Mouse (Mus musculus) left cerebral cortex, adult 18-20 months (tissue): ENCODE results near the gene Pnpla3. TPM values are rescaled to one million over a fixed set of nuclear protein-coding genes. Genes with fewer than 3 reads are reported as not detected.

Experiments used
- DNase-seq, 2 experiments: peaks; one replicate each; pipeline ENCODE4 v3.0.0; 2021 to 2022; ENCODE audit warnings: low spot score in 2 of 2, mixed read lengths in 1 of 2
- microRNA-seq, 2 experiments: library from miRNA; unstranded; fragments of <30 nt; microRNA quantifications; one replicate each; pipeline ENCODE4 v1.2.0; 2021
- total RNA-seq, 2 experiments: library from RNA; stranded (reverse); gene quantifications; 2 replicates each; pipeline ENCODE4 v1.2.3; 2021

The Pnpla3 gene
- total RNA-seq, 2 experiments from 2014 or later = 7.9 to 13.6 TPM

DNA sequence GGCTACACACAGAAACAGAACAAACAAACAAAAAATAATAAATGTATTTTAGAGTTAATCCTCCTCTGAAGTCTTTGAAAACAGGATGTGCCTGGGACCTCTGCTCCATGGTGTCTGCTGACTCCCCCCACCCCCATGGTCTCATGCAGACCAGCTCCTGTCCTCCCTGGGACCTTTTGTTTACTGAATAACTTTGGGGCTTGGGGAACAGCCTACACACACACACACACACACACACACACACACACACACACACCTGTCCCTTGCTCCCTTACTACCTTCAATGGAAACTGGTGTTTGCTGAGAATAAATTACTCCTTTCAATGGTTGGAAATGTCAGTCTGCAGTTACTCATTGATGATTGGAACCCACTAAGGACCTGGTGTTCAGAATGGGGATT, 48.4 kb downstream of the Pnpla3 start:
- no peak for DNase-seq

DNA sequence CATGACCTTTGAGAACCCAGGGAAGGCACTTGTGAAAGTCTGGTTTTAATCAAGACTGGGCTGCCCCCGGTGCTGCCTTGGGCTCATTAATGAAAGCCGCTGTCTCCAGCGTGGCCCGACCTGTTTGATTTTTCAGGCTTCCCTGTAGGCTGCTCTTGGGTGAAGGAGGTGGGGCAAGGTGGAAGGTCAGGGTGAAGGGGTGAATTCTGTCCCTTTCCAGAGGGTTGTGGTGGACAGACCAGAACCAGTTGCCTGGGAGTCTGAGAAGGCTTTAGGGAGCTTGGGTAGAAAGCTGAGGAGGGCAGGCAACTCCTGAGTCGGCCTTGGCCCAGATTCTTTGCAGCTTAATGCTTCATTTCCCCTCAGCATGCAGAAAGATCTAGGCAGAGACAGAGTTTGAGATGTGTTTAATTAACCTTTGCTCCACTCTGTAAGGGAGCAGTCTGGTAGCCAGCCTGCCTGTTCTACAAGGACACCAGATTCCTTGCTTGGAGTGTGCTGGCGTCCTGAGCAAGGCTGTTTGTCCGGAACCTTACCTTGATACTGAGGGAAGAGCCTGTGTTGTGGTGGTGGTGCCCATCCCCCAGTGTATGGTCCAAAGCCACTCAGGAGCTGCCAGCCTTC, 48.9 kb downstream of the Pnpla3 start:
- DNase-seq = no peak

DNA sequence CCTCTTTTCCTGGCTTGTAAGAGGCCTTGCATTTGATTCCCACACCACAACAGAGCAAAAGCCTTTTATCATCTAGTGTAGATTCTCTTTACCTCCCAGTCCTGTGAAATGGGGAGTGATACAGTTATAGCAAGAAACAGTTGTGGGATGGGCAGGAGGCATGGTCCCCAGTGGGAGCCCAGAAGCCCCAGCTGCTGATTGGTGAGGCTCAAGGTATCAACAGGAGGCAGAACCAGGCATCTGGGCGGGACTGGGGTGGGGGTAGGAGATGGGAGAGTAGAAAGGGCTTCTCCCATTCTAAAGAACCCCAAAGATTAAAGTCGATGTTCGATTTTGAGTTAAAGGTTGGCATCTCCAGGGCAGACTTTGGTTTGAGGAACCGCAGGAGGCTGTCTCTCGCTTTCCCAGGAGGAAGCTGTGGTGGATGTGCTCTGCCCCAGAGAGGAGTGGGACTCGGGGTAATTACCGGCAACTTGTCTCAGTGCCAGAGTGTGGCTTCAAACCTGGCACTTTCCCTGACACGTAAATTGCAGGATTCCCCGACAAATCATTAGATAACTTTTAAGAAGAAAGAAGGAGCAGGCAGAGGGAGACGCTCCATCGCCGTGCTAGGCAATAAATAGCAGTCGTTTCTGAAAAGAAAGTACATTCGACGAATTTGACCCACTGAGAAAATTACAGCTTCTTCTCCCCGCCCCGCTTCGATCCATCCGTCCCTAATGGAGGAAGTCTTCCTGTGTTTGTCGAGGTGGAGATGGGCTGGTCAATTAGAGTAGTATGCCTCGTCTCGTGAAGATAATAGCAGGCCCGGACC, 50.5 kb downstream of the Pnpla3 start:
- no peak for DNase-seq

DNA sequence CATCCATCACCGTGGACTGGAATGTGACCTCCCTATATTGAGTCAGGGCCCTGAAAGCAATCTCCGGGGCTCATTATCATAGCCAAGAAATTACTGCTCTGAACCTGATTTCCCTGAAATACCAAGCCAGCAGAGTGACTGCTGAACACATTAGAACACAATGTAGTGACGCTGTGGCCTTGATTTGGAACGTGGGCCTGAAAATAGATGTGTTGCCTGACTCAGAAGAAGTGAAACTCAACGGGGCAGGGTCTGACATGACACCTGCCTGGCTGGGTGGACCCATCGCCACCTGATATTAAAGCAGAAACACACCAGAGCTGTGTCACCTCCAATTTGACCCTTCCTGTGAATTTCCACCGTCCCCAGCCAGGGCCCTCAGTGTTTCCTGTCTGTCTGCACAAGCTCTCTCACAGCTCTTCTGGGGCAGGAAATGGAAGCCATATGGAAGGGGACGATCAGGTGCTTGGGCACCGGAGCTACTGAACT, 51.2 kb downstream of the Pnpla3 start:
- no peak for DNase-seq

DNA sequence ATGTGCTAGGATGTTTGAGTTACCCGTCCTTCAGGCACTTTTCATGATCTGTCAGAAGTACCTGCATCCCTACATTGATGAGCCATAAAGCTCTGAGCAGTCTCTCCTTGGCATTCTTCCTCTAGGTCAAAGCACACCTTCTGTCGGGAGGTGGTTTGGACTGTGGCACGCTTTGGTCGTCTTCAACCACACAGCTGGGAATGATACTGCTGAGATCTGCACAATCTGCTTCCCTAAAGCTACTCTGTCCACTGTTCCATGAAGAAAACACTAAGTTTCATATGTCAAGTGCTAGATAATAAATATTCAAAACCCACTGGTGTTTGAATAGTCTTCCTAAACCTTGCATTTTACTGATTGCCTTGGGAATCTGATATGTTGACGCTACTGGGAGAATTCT, 53.9 kb downstream of the Pnpla3 start:
- DNase-seq = no peak

DNA sequence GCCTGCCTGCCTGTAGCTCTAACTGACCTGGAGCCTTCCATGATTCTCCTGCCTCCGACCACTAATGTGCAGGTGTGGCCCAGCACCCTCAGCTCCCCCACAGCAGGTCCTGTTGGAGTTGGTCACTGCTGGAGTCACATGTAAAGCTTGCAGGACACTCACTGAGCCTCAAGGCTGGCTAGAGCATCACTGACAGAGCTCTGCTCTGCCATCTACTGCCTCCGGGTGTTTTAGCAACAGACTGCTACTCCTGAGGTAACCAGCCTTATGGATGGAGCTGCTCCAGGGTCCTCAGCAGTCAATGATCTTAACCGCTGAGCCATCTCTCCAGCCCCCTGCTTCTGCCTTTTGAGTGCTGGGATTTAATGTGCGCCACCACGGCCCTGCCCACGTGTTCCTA, 55.8 kb downstream of the Pnpla3 start:
- DNase-seq = peak in 1 of 2 experiments; percentile 42

DNA sequence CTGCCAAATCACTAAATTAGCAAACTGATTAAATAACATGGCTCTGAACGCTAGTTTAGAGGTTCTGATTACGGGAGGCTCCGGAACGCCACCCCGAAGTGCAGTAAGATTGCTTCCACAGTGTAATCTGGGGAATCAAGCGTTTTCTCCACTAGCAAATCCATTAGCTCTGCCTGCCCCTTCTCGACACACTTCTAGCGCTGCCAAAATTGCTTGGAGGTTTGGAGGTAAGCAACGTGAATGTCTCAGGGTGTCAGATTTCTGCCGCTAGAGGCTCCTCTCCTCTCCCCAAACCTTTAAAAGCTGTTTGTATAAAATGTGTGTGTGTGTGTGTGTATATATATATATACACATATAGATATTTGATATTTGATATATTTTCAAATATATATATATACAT, 57.1 kb downstream of the Pnpla3 start:
- no peak for DNase-seq

DNA sequence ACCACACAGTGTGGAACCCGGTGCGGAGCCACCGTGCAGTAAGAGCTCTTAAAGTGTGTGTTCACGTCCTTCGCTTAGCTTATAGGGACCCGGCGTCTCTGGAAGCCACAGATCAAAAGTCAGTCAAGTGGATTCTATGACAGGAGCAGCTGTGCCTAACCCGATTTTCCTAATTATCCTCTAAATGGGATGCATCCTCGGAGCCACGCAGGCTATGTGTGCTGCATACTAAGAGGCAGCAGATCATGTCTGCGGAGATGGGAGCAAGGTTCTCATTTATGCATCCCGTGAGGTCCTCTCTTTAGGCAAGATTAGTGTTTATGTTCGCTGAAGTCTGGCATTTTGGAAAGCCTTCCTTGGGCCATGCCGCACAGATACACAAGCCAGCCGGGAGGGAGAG, 59.3 kb downstream of the Pnpla3 start:
- no peak for DNase-seq

DNA sequence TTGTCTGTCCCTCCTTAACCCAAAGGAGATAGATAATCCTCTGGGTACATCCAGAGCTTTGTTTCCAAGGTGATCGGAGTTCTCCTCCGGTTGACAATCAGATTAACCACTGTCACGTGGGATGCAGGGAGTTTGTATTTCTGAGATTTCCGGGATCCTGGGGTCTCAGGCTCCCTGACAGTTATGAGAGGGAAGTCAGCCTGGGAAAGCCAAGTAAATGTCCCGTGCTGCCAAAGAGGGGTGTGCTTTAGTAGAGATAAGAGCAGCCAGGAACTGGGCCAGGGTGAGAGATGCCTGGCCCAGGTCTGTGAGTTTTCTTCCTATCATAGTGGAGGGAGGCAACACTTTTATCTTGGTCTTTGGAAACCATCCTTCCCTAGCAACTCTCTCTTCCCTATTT, 63.0 kb downstream of the Pnpla3 start:
- DNase-seq = no peak

DNA sequence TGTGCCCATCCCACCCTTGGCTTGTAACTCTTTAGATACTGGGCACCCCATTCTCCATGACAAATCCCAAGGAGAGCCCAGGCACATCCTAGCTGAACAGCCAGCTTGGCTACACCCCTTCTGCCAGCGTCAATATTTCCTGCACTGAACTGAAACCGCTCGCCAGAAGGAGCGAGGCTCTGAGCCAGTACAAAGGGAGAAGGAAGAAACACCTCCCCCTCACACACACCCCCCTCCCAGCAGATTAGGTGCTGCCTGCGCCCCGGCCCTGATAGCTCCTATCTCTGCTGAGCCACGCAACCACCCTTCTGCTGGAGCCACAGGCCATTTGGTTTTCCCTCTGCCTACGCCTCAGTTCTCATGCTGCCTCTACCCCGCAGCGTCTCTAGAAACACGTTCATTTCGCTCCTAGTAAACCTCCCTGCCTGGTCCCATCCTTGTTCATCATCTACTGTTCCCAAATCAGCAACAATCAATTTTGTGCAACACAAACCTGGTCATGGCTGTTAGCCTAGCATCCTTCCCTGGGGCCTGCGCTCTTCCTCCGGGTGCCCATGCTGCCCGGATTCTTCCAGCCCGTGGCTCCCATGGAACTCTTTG, 63.6 kb downstream of the Pnpla3 start:
- peak; percentile 62 to 75 for DNase-seq

DNA sequence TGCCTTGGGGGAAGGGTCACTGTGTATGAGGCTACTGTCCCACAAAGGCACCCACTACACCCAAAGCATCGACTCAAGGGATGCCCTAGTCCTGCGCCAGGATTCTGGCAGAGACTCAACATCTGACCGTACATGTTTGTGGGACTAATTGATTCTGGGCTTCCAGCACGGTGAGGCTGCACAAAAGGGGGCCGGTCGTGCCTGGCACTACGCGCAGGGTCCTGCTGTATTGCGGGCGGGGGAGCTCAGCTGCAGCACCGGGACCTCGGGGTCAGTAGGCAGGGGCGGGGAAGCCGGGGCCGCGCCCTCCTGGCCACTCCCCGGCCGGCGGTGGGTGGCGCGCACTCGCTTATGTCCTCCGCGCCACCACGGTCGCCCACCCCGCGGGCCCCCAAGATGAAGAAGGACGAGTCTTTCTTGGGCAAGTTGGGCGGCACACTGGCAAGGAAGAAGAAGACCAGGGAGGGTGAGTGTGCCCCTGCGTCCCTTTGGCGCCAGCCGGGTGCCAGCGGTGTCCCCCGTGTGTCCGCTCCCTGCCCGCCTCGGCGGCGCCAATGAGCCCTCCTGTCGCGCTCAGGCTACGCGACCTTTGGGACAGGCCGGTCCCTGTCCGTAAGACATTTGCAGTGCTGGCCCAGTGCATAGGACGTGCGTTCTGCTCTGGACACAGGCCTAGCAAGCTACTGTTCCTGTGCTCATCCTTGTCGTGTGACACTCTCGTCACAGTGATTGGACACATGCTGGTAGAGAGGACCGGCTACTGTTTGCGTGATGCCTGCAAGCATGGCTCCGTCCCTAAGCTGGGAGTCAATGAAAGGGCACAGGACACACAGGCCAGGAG, 64.3 kb downstream of the Pnpla3 start, which contains the start of gene Parvb:
Parvb (plus strand) TSS at position 323 of the 841 bp plus-strand sequence.
- peak; percentile 35 to 50 for DNase-seq

DNA sequence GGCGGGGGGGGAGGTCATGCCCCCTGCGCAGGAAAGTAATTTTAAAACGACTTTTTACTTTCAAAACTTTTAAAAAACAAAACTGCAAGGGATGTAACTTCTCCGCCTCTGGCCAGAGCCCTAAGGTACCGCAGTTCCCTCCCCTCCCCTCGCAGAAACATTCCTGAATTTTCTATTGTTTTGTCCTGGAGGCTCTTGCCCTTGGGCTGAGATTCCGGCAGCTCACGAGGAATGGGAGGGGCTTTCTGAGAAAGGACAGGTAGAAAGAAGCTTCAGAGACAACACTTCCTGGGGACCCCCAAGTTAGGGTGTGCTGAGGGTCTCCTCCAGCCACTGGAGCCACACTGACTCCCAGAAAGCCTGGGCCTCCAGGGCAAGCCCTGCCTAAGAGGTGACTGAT, 65.0 kb downstream of the Pnpla3 start:
- no peak for DNase-seq

DNA sequence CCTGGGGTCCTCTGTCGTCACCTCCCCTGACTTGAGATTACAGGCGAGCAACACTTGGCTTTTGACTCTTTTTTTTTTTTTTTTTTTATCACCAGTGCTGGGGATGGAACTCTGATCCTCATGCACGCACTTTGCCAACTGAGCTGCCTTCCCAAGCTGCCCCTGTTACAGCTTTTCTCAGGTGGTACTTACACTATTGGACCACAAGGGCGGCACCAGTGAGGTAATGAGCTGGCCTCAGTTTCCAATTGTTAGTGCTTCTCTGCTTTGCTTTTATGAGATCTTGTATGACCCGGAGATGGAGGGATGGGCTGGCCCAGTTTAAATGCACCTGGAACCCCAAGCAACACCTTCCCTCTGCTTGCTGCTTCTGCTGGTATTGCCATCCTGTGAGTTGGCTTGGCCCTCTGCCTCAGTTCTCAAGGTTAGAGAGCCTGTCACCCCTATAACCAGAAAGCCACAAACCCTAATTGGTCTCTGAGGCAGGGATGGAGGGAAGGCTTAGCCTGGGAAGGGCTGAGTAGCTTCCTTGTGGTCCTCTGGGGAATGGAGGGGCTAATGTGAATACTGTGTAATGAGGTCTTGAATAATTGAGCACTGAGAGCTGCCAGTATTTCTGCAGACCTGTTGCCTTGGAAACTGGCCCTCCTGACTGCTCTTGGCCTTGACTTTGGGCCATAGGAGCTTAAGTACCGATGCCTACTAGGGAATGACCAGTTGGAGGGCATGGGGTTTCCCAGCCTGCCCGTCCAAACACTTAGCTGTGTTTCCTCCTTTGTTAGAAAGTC, 67.4 kb downstream of the Pnpla3 start:
- DNase-seq = no peak

DNA sequence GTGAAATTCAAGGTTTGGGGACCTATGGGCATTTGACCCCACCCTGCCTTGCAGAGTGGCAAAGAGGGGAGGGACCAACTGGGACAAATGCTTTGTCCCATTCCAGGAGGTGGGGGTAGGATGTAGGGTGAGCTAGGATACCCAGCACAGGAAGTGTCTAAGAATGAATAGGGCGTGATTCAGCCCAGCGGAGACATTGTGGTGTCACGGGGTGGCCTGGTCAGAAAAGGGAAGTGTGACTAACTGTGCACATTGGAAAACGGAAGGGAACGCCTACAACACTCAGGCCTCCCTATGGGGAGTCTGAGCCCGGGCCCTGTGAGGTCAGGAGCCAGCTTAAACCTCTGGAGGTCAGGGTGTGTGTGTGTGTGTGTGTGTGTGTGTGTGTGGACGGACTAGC, 68.0 kb downstream of the Pnpla3 start:
- no peak for DNase-seq

Small RNA genes within 50 kb of the gene (microRNA-seq; reads per million reads assigned to microRNA genes)
- gene Mir6392 = 0 reads per million in 2 experiments

Other genes starting within 250 kb of the Pnpla3 start
- 10 to 100 TPM; 12.3 to 14.1 TPM for gene Efcab6, start 102.5 kb upstream of the Pnpla3 start, total RNA-seq
- 100 to 1,000 TPM; 449 to 474 TPM for gene Sult4a1, start 62.1 kb upstream of the Pnpla3 start, total RNA-seq
- not detected for gene Pnpla5, start 44.7 kb upstream of the Pnpla3 start, total RNA-seq
- gene Samm50, start 24.4 kb downstream of the Pnpla3 start, total RNA-seq = 100 to 1,000 TPM; 102 to 117 TPM
- gene Parvb, start 64.2 kb downstream of the Pnpla3 start, total RNA-seq = 10 to 100 TPM; 14.7 to 24.5 TPM
- gene Parvg, start 156.2 kb downstream of the Pnpla3 start, total RNA-seq = 10 to 100 TPM; 12.5 to 14.9 TPM